Mouse (Mus musculus): Measurements from ENCODE around the gene Zswim9.

Zswim9 gene

GRCm38 (mm10) chr7:13268749-13269260, 9.7 kb downstream of the Zswim9 start:
- no peak for DNase-seq

GRCm38 (mm10) chr7:13264396-13264795, 14.1 kb downstream of the Zswim9 start:
- no peak for DNase-seq

GRCm38 (mm10) chr7:13263851-13264250, 14.7 kb downstream of the Zswim9 start:
- no peak for DNase-seq

GRCm38 (mm10) chr7:13260746-13261700, 17.5 kb downstream of the Zswim9 start:
- DNase-seq = no peak

GRCm38 (mm10) chr7:13212720-13213119, 65.8 kb downstream of the Zswim9 start, which contains the start of gene Vmn1r89:
Vmn1r89 (plus strand) TSS chr7:13213020.
- DNase-seq = no peak

Data from thymus, postnatal 4 days (tissue).